Mouse (Mus musculus): ENCODE data around the gene Txndc12.

The Txndc12 gene

DNA sequence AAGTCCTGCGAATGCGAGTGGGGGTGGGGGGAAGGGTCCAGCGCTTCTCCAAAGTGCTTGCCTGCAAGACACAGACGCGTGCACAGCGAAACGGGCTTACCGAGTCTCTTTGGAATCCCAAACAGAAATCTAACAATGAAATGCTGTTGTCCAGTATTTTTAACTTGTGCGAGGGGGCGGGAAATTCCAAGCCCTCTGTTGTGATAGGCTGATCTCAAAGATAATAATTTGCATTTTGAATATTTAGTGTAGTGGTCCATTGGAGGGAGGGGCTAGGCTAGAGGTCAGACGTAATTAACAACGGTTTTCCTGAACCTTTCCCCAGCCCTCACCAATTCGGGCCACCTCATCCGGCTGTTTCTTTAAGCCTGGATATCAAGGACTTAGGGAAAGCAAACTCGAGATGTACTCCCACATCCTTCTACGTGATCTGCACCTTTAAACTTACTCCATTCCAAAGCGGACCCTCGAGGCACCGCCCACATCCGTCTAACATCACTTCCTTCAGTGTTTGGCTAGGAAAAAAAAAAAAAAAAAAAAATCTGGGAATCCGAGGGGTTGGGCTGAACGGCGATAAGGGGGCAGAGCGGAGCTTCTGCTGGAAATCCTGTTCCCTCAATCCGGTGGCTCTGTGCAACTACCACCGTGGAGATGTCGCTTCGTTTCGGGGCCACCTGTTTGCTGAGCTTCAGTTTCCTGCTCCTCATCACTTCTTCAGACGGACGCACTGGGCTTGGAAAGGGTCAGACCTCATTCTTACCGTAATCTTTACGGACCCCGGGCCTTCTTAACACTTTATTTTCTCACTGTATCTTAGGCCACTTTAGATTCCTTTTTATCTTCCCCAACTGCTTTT lies at the start of gene Txndc12:
TSS of gene Txndc12 (plus strand) at position 487 of the 856 bp plus-strand sequence.
- peak; percentile 70 for DNase-seq

GRCm38 (mm10) chr4:108789258-108789936 lies 45.0 kb upstream of the Txndc12 start:
- DNase-seq: no peak

GRCm38 (mm10) chr4:108790507-108790906 lies 43.9 kb upstream of the Txndc12 start:
- no peak for DNase-seq

- DNase-seq: no peak
These were observed 40.5 kb upstream of the Txndc12 start for GRCm38 (mm10) chr4:108793941-108794340.

- no peak for DNase-seq
These were observed 37.7 kb upstream of the Txndc12 start for GRCm38 (mm10) chr4:108796701-108797100.

DNA sequence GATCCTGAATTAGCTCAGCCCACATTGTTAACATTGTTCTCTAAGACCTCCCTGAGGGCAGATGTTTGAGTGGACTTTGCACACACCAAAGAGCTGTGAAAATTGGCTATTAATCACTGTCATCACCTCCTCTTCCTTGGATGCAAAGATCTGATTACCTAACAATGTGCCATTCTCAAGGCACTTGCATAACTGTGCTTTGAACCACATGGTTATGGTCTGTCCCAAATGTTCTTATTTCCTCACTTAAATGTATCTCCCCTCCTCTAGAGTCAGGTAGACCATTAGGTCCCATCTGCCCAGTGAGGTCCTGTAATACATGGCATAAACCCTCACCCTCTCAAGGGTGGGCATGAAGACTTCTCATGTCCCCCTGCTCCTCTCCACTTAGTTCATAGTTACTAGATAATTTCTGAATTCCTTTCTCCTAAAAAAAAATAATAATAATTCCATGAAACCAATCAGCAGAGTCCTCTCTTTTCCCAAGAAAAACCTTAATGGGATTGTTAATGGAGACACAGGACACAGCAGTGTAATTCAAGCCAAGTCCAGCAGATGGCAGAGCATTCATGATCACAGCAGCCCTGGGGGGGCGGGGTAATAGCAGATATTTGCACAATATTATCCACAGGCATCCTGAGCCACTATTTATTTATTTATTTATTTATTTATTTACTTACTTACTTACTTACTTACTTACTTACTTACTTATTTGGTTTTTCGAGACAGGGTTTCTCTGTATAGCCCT lies 36.1 kb upstream of the Txndc12 start:
- peak; percentile 75 for DNase-seq

DNA sequence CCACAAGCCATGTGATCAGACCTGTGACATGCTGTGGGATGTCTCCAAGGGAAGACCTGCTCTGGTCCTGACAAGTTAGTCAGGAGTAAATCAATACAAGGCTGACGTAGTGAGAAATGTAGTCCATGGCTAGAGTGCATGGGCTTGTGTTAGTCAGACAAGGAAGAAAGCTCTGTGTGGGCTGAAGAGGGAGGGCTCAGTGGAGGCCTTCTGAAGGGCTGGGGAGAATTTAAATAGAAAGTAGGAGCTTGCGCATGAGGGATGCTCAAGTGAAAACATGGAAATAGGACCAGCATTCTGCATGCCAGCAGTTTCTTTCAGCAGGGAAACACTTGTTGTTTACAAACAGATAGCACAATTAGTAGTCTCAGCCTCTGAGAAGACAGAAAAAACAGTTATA lies 30.9 kb upstream of the Txndc12 start:
- no peak for DNase-seq

- no peak for DNase-seq
These were observed 23.3 kb upstream of the Txndc12 start for GRCm38 (mm10) chr4:108811142-108811541.

- DNase-seq: no peak
These were observed 22.9 kb upstream of the Txndc12 start for GRCm38 (mm10) chr4:108811550-108811949.

- DNase-seq: no peak
These were observed 8.7 kb upstream of the Txndc12 start for GRCm38 (mm10) chr4:108825677-108826076.

DNA sequence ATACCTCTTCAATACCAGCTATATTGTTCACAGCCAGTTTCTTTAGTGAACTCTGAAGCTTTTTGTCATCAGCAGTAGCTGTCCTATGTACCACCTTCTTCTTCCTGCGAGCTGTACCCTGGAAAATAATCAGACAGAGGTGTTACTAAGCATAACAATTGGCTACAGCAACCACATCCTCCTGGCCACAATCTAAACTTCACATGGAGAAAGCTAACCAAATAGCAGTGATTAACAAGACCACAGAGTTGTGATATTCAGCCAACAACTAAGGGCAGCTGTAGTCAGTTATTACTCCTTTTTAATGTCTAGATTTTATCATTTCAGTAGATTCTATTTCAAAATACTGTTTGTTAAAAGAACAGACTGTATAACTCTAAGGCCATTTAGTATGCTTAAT lies 8.3 kb upstream of the Txndc12 start:
- DNase-seq: no peak

GRCm38 (mm10) chr4:108826643-108827042 lies 7.8 kb upstream of the Txndc12 start:
- DNase-seq: no peak

DNA sequence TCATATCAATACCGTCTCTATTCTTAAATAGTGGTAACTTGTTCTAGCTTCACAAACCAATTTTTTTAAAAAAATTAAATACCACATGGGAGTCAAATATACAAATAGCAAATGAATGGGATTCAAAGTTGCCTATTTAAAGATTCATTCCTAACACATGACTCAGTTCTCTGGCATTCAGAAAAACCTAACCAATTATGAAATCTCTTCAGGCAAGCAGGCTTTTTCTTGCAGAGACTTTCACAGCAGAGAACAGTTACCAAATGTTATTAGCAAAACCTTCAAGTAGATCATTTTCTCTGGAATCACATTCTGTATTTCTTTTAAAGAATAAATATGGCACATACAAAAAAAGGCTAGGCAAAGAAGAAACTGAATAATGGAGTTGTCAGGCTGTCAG lies 3.7 kb upstream of the Txndc12 start:
- DNase-seq: no peak

- peak; percentile 88 for DNase-seq
These were observed 1.2 kb upstream of the Txndc12 start, which contains the start of gene Btf3l4 for GRCm38 (mm10) chr4:108832916-108833827. Gene Btf3l4, minus strand, starts transcription at chr4:108833614.

DNA sequence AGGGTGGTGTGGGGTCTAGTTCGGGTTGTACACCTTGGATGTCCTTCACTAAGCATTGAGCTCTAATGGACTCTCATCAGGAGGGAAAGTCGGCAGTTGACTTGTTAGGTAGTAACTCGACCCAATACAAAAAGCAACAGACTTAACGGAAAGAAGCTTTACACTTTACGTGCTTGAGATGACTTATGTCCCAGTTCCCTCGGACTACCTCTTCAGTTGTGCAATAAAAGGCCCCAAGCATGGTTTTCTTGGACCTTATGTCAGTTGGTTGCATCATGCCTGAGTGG lies 630 bp upstream of the Txndc12 start:
- DNase-seq: no peak

DNA sequence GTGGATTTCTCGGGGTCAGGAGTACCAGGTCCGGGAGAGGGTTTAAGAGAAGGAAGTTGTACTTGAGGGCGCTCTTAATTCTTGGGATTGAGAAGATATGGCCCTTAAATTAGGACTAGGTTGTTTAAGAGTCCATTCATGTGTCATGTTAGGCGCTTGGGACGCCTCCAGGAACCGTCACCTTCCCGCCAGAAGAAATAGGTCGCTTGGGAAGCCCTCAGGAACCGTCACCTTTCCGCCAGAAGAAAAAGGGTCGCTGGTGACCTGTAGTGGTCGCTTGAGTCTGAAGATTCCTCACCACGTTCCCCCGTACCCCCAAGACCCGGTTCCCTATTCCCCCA lies 540 bp downstream of the Txndc12 start:
- DNase-seq: no peak

GRCm38 (mm10) chr4:108835496-108835895 lies 1.1 kb downstream of the Txndc12 start:
- no peak for DNase-seq

GRCm38 (mm10) chr4:108838031-108838430 lies 3.6 kb downstream of the Txndc12 start:
- no peak for DNase-seq

GRCm38 (mm10) chr4:108841920-108842578 lies 7.6 kb downstream of the Txndc12 start:
- DNase-seq: no peak

- DNase-seq: no peak
These were observed 8.9 kb downstream of the Txndc12 start for GRCm38 (mm10) chr4:108843336-108843735.

- DNase-seq: no peak
These were observed 11.6 kb downstream of the Txndc12 start for GRCm38 (mm10) chr4:108845824-108846569.
